Mouse (Mus musculus) G1E-ER4 (cell line): ENCODE results near the gene Gstp1. TPM values are rescaled to one million over a fixed set of nuclear protein-coding genes. Genes with fewer than 3 reads are reported as not detected.

ENCODE experiments used
- GATA1 ChIP-seq: IDR thresholded peaks from one replicate; pipeline ENCODE4 v1.8.0; 2012; ENCODE audit warnings: low read length, inconsistent platforms
- polyA plus RNA-seq: library from polyadenylated mRNA; stranded (reverse); fragments of >175 nt; gene quantifications from 2 replicates; pipeline ENCODE4 v1.2.3, GENCODE M21; 2012

Gene Gstp1
- polyA plus RNA-seq, 1 experiment: 40.1 TPM

GRCm38 (mm10) chr19:4005971-4006370, 31.8 kb downstream of the Gstp1 start:
- TF ChIP-seq GATA1: no peak

- no peak for TF ChIP-seq GATA1
Observed at GRCm38 (mm10) chr19:4005091-4005490, 32.7 kb downstream of the Gstp1 start.

GRCm38 (mm10) chr19:4004331-4004730, 33.5 kb downstream of the Gstp1 start:
- no peak for TF ChIP-seq GATA1

GRCm38 (mm10) chr19:4003641-4004040, 34.1 kb downstream of the Gstp1 start:
- TF ChIP-seq GATA1: no peak

GRCm38 (mm10) chr19:4003112-4003511, 34.7 kb downstream of the Gstp1 start, which contains the start of gene Doc2g:
Doc2g (plus strand) TSS chr19:4003313.
- TF ChIP-seq GATA1: no peak

- no peak for TF ChIP-seq GATA1
Observed at GRCm38 (mm10) chr19:4001752-4002151, 36.0 kb downstream of the Gstp1 start.

GRCm38 (mm10) chr19:4000949-4001525, 36.7 kb downstream of the Gstp1 start:
- TF ChIP-seq GATA1: no peak

GRCm38 (mm10) chr19:4000119-4000900, 37.5 kb downstream of the Gstp1 start, which contains the start of the genes Nudt8 and Gm49405:
Nudt8 (plus strand) TSS chr19:4000580.
Gm49405 (plus strand) TSS chr19:4000626.
- TF ChIP-seq GATA1: no peak

GRCm38 (mm10) chr19:3999121-3999730, 38.6 kb downstream of the Gstp1 start:
- no peak for TF ChIP-seq GATA1

- no peak for TF ChIP-seq GATA1
Observed at GRCm38 (mm10) chr19:3998335-3998734, 39.5 kb downstream of the Gstp1 start.

- no peak for TF ChIP-seq GATA1
Observed at GRCm38 (mm10) chr19:3997231-3997630, 40.6 kb downstream of the Gstp1 start.

- TF ChIP-seq GATA1: no peak
Observed at GRCm38 (mm10) chr19:3996747-3997146, 41.0 kb downstream of the Gstp1 start.

- no peak for TF ChIP-seq GATA1
Observed at GRCm38 (mm10) chr19:3996106-3996505, 41.7 kb downstream of the Gstp1 start.

- TF ChIP-seq GATA1: no peak
Observed at GRCm38 (mm10) chr19:3995505-3995904, 42.3 kb downstream of the Gstp1 start.

- no peak for TF ChIP-seq GATA1
Observed at GRCm38 (mm10) chr19:3994932-3995331, 42.9 kb downstream of the Gstp1 start.

GRCm38 (mm10) chr19:3992416-3992815, 45.4 kb downstream of the Gstp1 start, which contains the start of gene Tbx10:
Tbx10 (plus strand) TSS chr19:3992752.
- no peak for TF ChIP-seq GATA1

GRCm38 (mm10) chr19:3991966-3992365, 45.8 kb downstream of the Gstp1 start:
- TF ChIP-seq GATA1: no peak
